Mouse (Mus musculus): ENCODE measurements around the gene Umad1.

DNA sequence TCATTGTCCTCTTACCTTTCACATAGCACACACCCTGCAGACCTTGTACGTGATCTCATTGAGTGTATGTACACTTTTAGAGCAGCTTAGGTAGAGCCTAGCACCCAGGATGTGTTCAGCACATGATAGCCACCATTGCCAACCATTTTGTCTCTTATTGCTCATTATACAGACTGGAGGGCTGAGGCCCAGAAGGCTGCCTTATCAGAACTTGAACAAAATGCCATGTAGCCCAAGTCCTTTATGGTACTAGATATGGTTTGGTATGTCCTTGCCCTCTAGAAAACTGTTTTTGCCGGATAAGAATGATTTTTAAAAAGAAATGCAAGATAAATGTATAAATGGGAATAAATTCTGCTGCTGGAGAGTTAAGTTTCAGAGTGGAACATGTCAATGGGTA lies 164.1 kb downstream of the Umad1 start:
- TF ChIP-seq CTCF (conservative IDR thresholded peaks at IDR 0.05; ENCODE audit: insufficient read depth, insufficient read length, low read depth, low read length): no peak
- no peak for TF ChIP-seq POLR2A (IDR thresholded peaks at IDR 0.05; ENCODE audit: low read depth, low read length)

All from kidney, adult 2 months (tissue).